Mouse (Mus musculus): ENCODE results near the gene Taf4.

DNA sequence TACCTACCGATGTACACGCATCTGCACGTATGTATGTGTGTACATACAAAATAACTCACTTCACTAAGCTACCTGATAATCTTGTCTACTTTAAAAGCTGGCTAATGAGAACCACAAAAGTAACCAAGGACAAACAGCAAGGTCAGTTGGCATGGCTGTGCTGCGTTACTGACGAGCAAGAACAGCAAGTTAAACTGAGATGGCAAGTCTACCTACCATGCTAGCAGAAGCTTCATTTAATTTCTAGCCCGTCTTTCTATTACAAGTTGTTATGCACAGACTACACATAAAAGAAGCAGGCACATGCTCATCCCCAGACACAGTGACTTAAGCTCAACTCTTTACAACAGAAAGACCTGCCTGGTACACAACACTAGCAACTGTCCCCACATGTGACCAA, 29.9 kb downstream of the Taf4 start:
- no peak for TF ChIP-seq CTCF (IDR thresholded peaks at IDR 0.05)
- TF ChIP-seq EP300 (IDR thresholded peaks at IDR 0.05) = no peak

All from lung, postnatal 0 days (tissue).